Mouse (Mus musculus) C2C12 (cell line): ENCODE results near the gene Hspa12a.

Source experiments
- CTCF ChIP-seq: IDR thresholded peaks from one replicate; pipeline ENCODE4 v1.5.1; 2011; ENCODE audit not compliant: control insufficient read depth, insufficient read depth, insufficient read length
- MYOG ChIP-seq: IDR thresholded peaks from one replicate; pipeline ENCODE4 v1.6.1; 2011; ENCODE audit not compliant: control insufficient read depth, insufficient read length; ENCODE audit errors: extremely low read depth
- USF1 ChIP-seq: IDR thresholded peaks from one replicate; pipeline ENCODE4 v1.6.1; 2011; ENCODE audit warnings: low read depth, mild to moderate bottlenecking, control low read depth, moderate library complexity

GRCm38 (mm10) chr19:58910941-58911368, 32.5 kb downstream of the Hspa12a start:
- TF ChIP-seq MYOG (no peak), CTCF (no peak), USF1 (no peak)
